Mouse (Mus musculus) heart, adult 2 months (tissue): Measurements from ENCODE around the gene Stpg3. TPM values are rescaled to one million over a fixed set of nuclear protein-coding genes. Genes with fewer than 3 reads are reported as not detected.

Experiments used
- DNase-seq, 2 experiments: peaks; one replicate each; pipeline ENCODE4 v3.0.0; 2021
- H3K27ac ChIP-seq: fragments of 200-600 bp; 2 replicates; pipeline ENCODE4 v1.8.1; 2022
- H3K27me3 ChIP-seq: fragments of 200-500 bp; 2 replicates; pipeline ENCODE4 v1.6.1; 2012; ENCODE audit warnings: mild to moderate bottlenecking, low read length, inconsistent platforms, mixed read lengths; ENCODE audit not compliant: control insufficient read depth, insufficient read depth
- H3K36me3 ChIP-seq: fragments of 200-500 bp; 2 replicates; pipeline ENCODE4 v1.6.1; 2012; ENCODE audit warnings: low read length, inconsistent platforms; ENCODE audit not compliant: control insufficient read depth, insufficient read depth
- H3K4me1 ChIP-seq: fragments of 200-500 bp; 2 replicates; pipeline ENCODE4 v1.6.1; 2011; ENCODE audit warnings: low read length; ENCODE audit not compliant: control insufficient read depth, insufficient read depth
- H3K4me3 ChIP-seq: fragments of 200-600 bp; 2 replicates; pipeline ENCODE4 v1.8.1; 2022
- H3K79me2 ChIP-seq: fragments of 200-500 bp; replicated peaks from 2 replicates; pipeline ENCODE4 v1.6.1; 2012; ENCODE audit warnings: mild to moderate bottlenecking, inconsistent platforms, low read length, moderate library complexity, mixed read lengths; ENCODE audit not compliant: control insufficient read depth, insufficient read depth
- H3K9ac ChIP-seq: fragments of 200-500 bp; 2 replicates; pipeline ENCODE4 v1.6.1; 2012; ENCODE audit warnings: low read depth, mild to moderate bottlenecking, control low read depth, inconsistent platforms, low read length, mixed read lengths
- CTCF ChIP-seq: fragments of 200-600 bp; IDR thresholded peaks from 2 replicates; pipeline ENCODE4 v1.8.1; 2022; ENCODE audit warnings: antibody characterized with exemption, mild to moderate bottlenecking, moderate library complexity
- EP300 ChIP-seq: fragments of 200-500 bp; IDR thresholded peaks from 2 replicates; pipeline ENCODE4 v1.6.1; 2011; ENCODE audit warnings: low read depth, low read length, control low read depth; ENCODE audit not compliant: insufficient read depth
- POLR2A ChIP-seq: fragments of 200-500 bp; IDR thresholded peaks from 2 replicates; pipeline ENCODE4 v1.6.1; 2011; ENCODE audit warnings: mild to moderate bottlenecking, low read depth, low read length, control low read depth; ENCODE audit not compliant: insufficient read depth
- WGBS: fragments of 180-500 bp; shearing (Covaris S2); methylation state at CpG from one replicate; pipeline ENCODE4 v1.1.7; 2018; 5-methylcytosine and 5-hydroxymethylcytosine counted together
- intact Hi-C: fragments of 180-260 bp; cut with DNase I; formaldehyde crosslinking; loops from one replicate; pipeline ENCODE4 v1.15.1; 2025
- polyA plus RNA-seq: library from polyadenylated mRNA; depleted of rRNA; stranded (reverse); fragments of >200 nt; gene quantifications from 2 replicates; pipeline ENCODE4 v1.2.3, GENCODE M21; 2012
- total RNA-seq, 2 experiments: library from RNA; stranded (reverse); gene quantifications; 2 replicates each; pipeline ENCODE4 v1.2.3; 2021

Gene Stpg3
- total and polyA plus RNA-seq, 3 experiments: not detected

- peak in 1 of 2 experiments; percentile 41 for DNase-seq
- no peaks in the 10 kb centered on the region for H3K36me3 ChIP-seq
- peak overlapping the region; percentile 30 for H3K4me3 ChIP-seq
- H3K27me3 ChIP-seq: no peaks in the 10 kb centered on the region
- TF ChIP-seq EP300 (no peak), POLR2A (no peak), CTCF (no peak)
- intact Hi-C loops: no loop called here
- H3K4me1 ChIP-seq: peaks cover 20% of the 10 kb centered on the region
- WGBS: 25% methylated on average over 2 of the region's 2 CpGs
- no peak overlapping the region for H3K9ac ChIP-seq
- H3K27ac ChIP-seq: peak overlapping the region; percentile 95
- no peaks in the 10 kb centered on the region for H3K79me2 ChIP-seq
Measured at GRCm38 (mm10) chr2:25197191-25197590, 17.2 kb downstream of the Stpg3 start.

DNA sequence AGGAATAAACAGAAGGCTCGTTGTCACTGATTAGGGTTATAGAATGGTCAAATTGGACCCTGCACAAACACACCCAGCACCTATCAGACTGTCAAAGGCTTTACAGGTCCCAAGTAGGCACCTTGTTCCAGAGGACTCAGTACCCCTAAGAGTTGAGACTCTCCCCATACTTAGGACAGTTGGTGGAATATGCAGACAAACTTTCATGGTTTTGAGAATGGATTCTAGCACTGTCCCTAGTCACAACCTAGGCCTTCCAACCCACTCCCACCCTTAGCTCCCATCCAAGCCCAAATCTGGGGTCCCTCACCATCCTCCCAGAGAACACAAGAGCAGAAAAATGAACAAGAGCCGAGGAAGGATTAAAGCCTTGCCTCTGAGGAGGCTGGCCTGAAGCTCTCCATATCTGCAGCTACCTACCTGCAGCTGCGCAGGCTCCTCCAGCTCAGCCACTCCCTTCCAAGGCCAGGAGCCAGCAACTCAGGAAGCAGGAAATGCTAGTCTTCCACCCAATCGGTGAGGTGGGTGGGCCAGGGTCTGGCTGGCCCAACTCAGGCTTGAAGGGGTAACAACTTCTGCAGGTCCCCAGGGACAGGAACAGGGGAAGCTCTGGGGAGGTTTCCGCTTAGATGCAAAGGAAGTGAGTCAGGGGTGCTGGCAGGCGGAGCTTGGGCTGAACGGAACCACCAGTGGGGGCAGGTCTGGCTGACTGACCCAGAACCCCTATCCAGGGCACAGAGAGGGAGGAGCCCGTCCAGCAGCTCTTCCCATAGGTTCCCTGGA lies 18.1 kb downstream of the Stpg3 start, which contains the start of gene Tor4a:
TSS of gene Tor4a (minus strand) at position 715 of the 783 bp plus-strand sequence.
- peak; percentile 87 for TF ChIP-seq POLR2A
- TF ChIP-seq EP300: peak; percentile 88
- TF ChIP-seq CTCF: no peak
- H3K36me3 ChIP-seq: no peaks in the 10 kb centered on the region
- intact Hi-C loops: loop anchor here (1.0 kb wide), 2 partner anchors 16 to 29 kb away; partner anchors contain the start of gene Nrarp
- WGBS: 18% methylated on average over 8 of the region's 8 CpGs
- peak within 1 kb of the TSS; percentile 51 for H3K9ac ChIP-seq
- no peaks in the 10 kb centered on the region for H3K27me3 ChIP-seq
- peaks cover 20% of the 10 kb centered on the region for H3K4me1 ChIP-seq
- peak within 1 kb of the TSS; percentile 52 for H3K4me3 ChIP-seq
- no peaks in the 10 kb centered on the region for H3K79me2 ChIP-seq
- peak within 1 kb of the TSS; percentile 95 for H3K27ac ChIP-seq
- peak; percentile 85 to 93 for DNase-seq

- Histone ChIP-seq H3K79me2 (no peaks in the 10 kb centered on the region), H3K9ac (peak overlapping the region; percentile 51), H3K27ac (peak overlapping the region; percentile 95), H3K4me3 (peak overlapping the region; percentile 52), H3K27me3 (no peaks in the 10 kb centered on the region), H3K4me1 (peaks cover 20% of the 10 kb centered on the region), H3K36me3 (no peaks in the 10 kb centered on the region)
- peak; percentile 76 to 88 for DNase-seq
- WGBS: 16% methylated on average over 55 of the region's 55 CpGs
- TF ChIP-seq EP300: no peak
- TF ChIP-seq CTCF: no peak
- TF ChIP-seq POLR2A: no peak
- intact Hi-C loops: loop anchor here (1.0 to 2.0 kb wide), 3 partner anchors 15 to 71 kb away; partner anchors contain the start of gene Nrarp
Measured at GRCm38 (mm10) chr2:25195211-25196156, 19.0 kb downstream of the Stpg3 start.

- WGBS: 61% methylated on average over 17 of the region's 17 CpGs
- intact Hi-C loops: loop anchor here (2.0 kb wide), 1 partner anchor 72 kb away; no protein-coding TSS in a partner anchor
- Histone ChIP-seq H3K4me3 (peak overlapping the region; percentile 52), H3K27ac (peak overlapping the region; percentile 95), H3K4me1 (peaks cover 20% of the 10 kb centered on the region), H3K36me3 (no peaks in the 10 kb centered on the region), H3K27me3 (no peaks in the 10 kb centered on the region), H3K9ac (peak overlapping the region; percentile 51), H3K79me2 (no peaks in the 10 kb centered on the region)
- no peak for TF ChIP-seq EP300
- no peak for TF ChIP-seq CTCF
- no peak for TF ChIP-seq POLR2A
- DNase-seq: peak in 1 of 2 experiments; percentile 50
Measured at GRCm38 (mm10) chr2:25194486-25195171, 19.8 kb downstream of the Stpg3 start.

DNA sequence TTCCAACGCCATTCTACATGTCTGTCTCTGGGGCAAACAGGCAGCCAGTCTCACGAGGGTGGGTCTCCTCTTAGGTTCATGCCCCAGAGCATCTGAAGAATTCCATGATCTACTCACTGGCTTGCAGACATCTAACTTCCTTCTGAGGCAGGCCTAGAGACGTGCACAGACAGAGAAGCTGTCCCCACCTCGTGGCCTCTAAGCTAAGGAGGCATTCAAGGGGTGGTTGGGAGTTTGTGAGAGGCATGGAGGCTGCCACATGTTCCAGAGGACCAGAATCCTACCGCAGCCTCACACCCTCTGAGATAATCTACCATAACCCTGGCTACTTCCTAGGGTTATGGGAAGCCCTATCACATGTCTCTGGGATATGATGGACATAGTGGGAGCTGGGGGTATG lies 20.4 kb downstream of the Stpg3 start:
- Histone ChIP-seq H3K4me1 (peaks cover 20% of the 10 kb centered on the region), H3K4me3 (peak overlapping the region; percentile 20; the same call in 1 of the 2 replicates), H3K9ac (peak overlapping the region; percentile 32), H3K36me3 (no peaks in the 10 kb centered on the region), H3K27me3 (no peaks in the 10 kb centered on the region), H3K27ac (peak overlapping the region; percentile 95), H3K79me2 (no peaks in the 10 kb centered on the region)
- intact Hi-C loops: loop anchor here (2.0 kb wide), 1 partner anchor 73 kb away; no protein-coding TSS in a partner anchor
- no peak for TF ChIP-seq EP300
- no peak for TF ChIP-seq POLR2A
- TF ChIP-seq CTCF: no peak
- 39% methylated on average over 5 of the region's 5 CpGs for WGBS
- no peak for DNase-seq
